Mouse (Mus musculus): ENCODE measurements around the gene Tnfsf9. TPM values are rescaled to one million over a fixed set of nuclear protein-coding genes. Genes with fewer than 3 reads are reported as not detected.

Gene Tnfsf9
- polyA plus RNA-seq, 1 experiment from 2014 or later = 8.1 TPM

GRCm38 (mm10) chr17:57094222-57094621, 10.9 kb upstream of the Tnfsf9 start:
- no peaks in the 10 kb centered on the region for H3K27me3 ChIP-seq (ENCODE audit: insufficient read depth, low read length)
- H3K27ac ChIP-seq (ENCODE audit: low read depth) = no peak overlapping the region
- ATAC-seq (ENCODE audit: insufficient read depth) (no peak), DNase-seq (no peak)
- no peaks in the 10 kb centered on the region for H3K9me3 ChIP-seq (ENCODE audit: low read depth, low read length)
- no peaks in the 10 kb centered on the region for H3K36me3 ChIP-seq (ENCODE audit: insufficient read depth)
- no peak overlapping the region for H3K9ac ChIP-seq
- WGBS = 82% methylated on average over 3 of the region's 3 CpGs
- H3K4me2 ChIP-seq = no peak overlapping the region
- no peak for TF ChIP-seq CTCF (IDR thresholded peaks at IDR 0.05; ENCODE audit: low read depth)
- H3K4me3 ChIP-seq (ENCODE audit: low read depth, low read length) = no peak overlapping the region
- H3K4me1 ChIP-seq (ENCODE audit: insufficient read depth) = no peaks in the 10 kb centered on the region; the same call in 1 of the 2 replicates

- Histone ChIP-seq H3K4me3 (ENCODE audit: low read depth, low read length) (peak overlapping the region; percentile 3; the same call in 1 of the 2 replicates), H3K4me2 (peak overlapping the region; percentile 51), H3K9me3 (ENCODE audit: low read depth, low read length) (no peaks in the 10 kb centered on the region), H3K4me1 (ENCODE audit: insufficient read depth) (no peaks in the 10 kb centered on the region; the same call in 1 of the 2 replicates), H3K27me3 (ENCODE audit: insufficient read depth, low read length) (no peaks in the 10 kb centered on the region), H3K9ac (no peak overlapping the region), H3K27ac (ENCODE audit: low read depth) (no peak overlapping the region), H3K36me3 (ENCODE audit: insufficient read depth) (no peaks in the 10 kb centered on the region)
- TF ChIP-seq CTCF (IDR thresholded peaks at IDR 0.05; ENCODE audit: low read depth) = no peak
- DNase-seq (peak; percentile 80), ATAC-seq (ENCODE audit: insufficient read depth) (peak; percentile 84)
- 1% methylated on average over 18 of the region's 19 CpGs for WGBS
Measured at GRCm38 (mm10) chr17:57095855-57096622, 9.1 kb upstream of the Tnfsf9 start.

- WGBS = 2% methylated on average over 11 of the region's 11 CpGs
- TF ChIP-seq CTCF (IDR thresholded peaks at IDR 0.05; ENCODE audit: low read depth) = peak; percentile 94
- Histone ChIP-seq H3K9ac (no peak overlapping the region), H3K36me3 (ENCODE audit: insufficient read depth) (no peaks in the 10 kb centered on the region), H3K9me3 (ENCODE audit: low read depth, low read length) (no peaks in the 10 kb centered on the region), H3K27ac (ENCODE audit: low read depth) (no peak overlapping the region), H3K4me2 (peak overlapping the region; percentile 51), H3K4me3 (ENCODE audit: low read depth, low read length) (no peak overlapping the region), H3K4me1 (ENCODE audit: insufficient read depth) (no peaks in the 10 kb centered on the region; the same call in 1 of the 2 replicates), H3K27me3 (ENCODE audit: insufficient read depth, low read length) (no peaks in the 10 kb centered on the region)
- peak; percentile 85 for ATAC-seq (ENCODE audit: insufficient read depth)
- DNase-seq = peak; percentile 88
Measured at GRCm38 (mm10) chr17:57096623-57096920, 8.6 kb upstream of the Tnfsf9 start.

GRCm38 (mm10) chr17:57098321-57098720, 6.8 kb upstream of the Tnfsf9 start:
- no peaks in the 10 kb centered on the region for H3K36me3 ChIP-seq (ENCODE audit: insufficient read depth)
- TF ChIP-seq CTCF (IDR thresholded peaks at IDR 0.05; ENCODE audit: low read depth) = no peak
- H3K9ac ChIP-seq = no peak overlapping the region
- no peak overlapping the region for H3K4me3 ChIP-seq (ENCODE audit: low read depth, low read length)
- WGBS = 65% methylated on average over 5 of the region's 5 CpGs
- H3K27me3 ChIP-seq (ENCODE audit: insufficient read depth, low read length) = no peaks in the 10 kb centered on the region
- DNase-seq = no peak
- no peaks in the 10 kb centered on the region; the same call in 1 of the 2 replicates for H3K4me1 ChIP-seq (ENCODE audit: insufficient read depth)
- no peak overlapping the region for H3K27ac ChIP-seq (ENCODE audit: low read depth)
- no peak overlapping the region for H3K4me2 ChIP-seq
- no peaks in the 10 kb centered on the region for H3K9me3 ChIP-seq (ENCODE audit: low read depth, low read length)
- no peak for ATAC-seq (ENCODE audit: insufficient read depth)

- ATAC-seq (ENCODE audit: insufficient read depth) (no peak), DNase-seq (peak; percentile 58)
- Histone ChIP-seq H3K36me3 (ENCODE audit: insufficient read depth) (no peaks in the 10 kb centered on the region), H3K27ac (ENCODE audit: low read depth) (no peak overlapping the region), H3K9me3 (ENCODE audit: low read depth, low read length) (no peaks in the 10 kb centered on the region), H3K4me2 (no peak overlapping the region), H3K4me1 (ENCODE audit: insufficient read depth) (peaks cover 5% of the 10 kb centered on the region; the same call in 1 of the 2 replicates), H3K27me3 (ENCODE audit: insufficient read depth, low read length) (no peaks in the 10 kb centered on the region), H3K4me3 (ENCODE audit: low read depth, low read length) (no peak overlapping the region), H3K9ac (no peak overlapping the region)
- no peak for TF ChIP-seq CTCF (IDR thresholded peaks at IDR 0.05; ENCODE audit: low read depth)
- 7% methylated on average over 10 of the region's 10 CpGs for WGBS
Measured at GRCm38 (mm10) chr17:57099629-57100325, 5.3 kb upstream of the Tnfsf9 start.

- no peak overlapping the region for H3K4me3 ChIP-seq (ENCODE audit: low read depth, low read length)
- H3K4me2 ChIP-seq = no peak overlapping the region
- no peaks in the 10 kb centered on the region for H3K27me3 ChIP-seq (ENCODE audit: insufficient read depth, low read length)
- H3K9ac ChIP-seq = no peak overlapping the region
- H3K36me3 ChIP-seq (ENCODE audit: insufficient read depth) = no peaks in the 10 kb centered on the region
- no peaks in the 10 kb centered on the region for H3K9me3 ChIP-seq (ENCODE audit: low read depth, low read length)
- no peak for TF ChIP-seq CTCF (IDR thresholded peaks at IDR 0.05; ENCODE audit: low read depth)
- DNase-seq (no peak), ATAC-seq (ENCODE audit: insufficient read depth) (no peak)
- 0 out of 2 replicates have a peak, but pooled peaks cover 5% of the 10 kb centered on the region for H3K4me1 ChIP-seq (ENCODE audit: insufficient read depth)
- no peak overlapping the region for H3K27ac ChIP-seq (ENCODE audit: low read depth)
- 89% methylated on average over 2 of the region's 2 CpGs for WGBS
Measured at GRCm38 (mm10) chr17:57102276-57102675, 2.8 kb upstream of the Tnfsf9 start.

GRCm38 (mm10) chr17:57104496-57104895, 629 bp upstream of the Tnfsf9 start:
- H3K36me3 ChIP-seq (ENCODE audit: insufficient read depth) = no peaks in the 10 kb centered on the region
- no peaks in the 10 kb centered on the region for H3K27me3 ChIP-seq (ENCODE audit: insufficient read depth, low read length)
- no peak for ATAC-seq (ENCODE audit: insufficient read depth)
- H3K4me2 ChIP-seq = peak overlapping the region; percentile 88
- DNase-seq = no peak
- H3K4me3 ChIP-seq (ENCODE audit: low read depth, low read length) = peak overlapping the region; percentile 64
- no peaks in the 10 kb centered on the region for H3K9me3 ChIP-seq (ENCODE audit: low read depth, low read length)
- WGBS = 35% methylated on average over 4 of the region's 4 CpGs
- peak overlapping the region; percentile 69; the same call in 1 of the 2 replicates for H3K9ac ChIP-seq
- 0 out of 2 replicates have a peak, but pooled peaks cover 5% of the 10 kb centered on the region for H3K4me1 ChIP-seq (ENCODE audit: insufficient read depth)
- TF ChIP-seq CTCF (IDR thresholded peaks at IDR 0.05; ENCODE audit: low read depth) = no peak
- no peak overlapping the region for H3K27ac ChIP-seq (ENCODE audit: low read depth)

Measured in lung, embryonic 14.5 days (tissue).